Mouse (Mus musculus) liver, embryonic 13.5 days (tissue): ENCODE measurements around the gene Tnfsfm13. TPM values are rescaled to one million over a fixed set of nuclear protein-coding genes. Genes with fewer than 3 reads are reported as not detected.
A peak's percentile ranks its signal among the peaks of the same experiment; 100 is the strongest.
"Not testable (repeated sequence)": the region's sequence is repeated elsewhere in the genome, so short reads cannot be mapped to it uniquely, and the experiment has no call there.

Experiments
- ATAC-seq: fragments of 200-750 bp; cut with Nextera tagmentation; 2 replicates; pipeline ENCODE4 v1.8.0; 2017; ENCODE audit warnings: low read depth, mild to moderate bottlenecking, moderate number of reproducible peaks, moderate library complexity
- DNase-seq: peaks from one replicate; pipeline ENCODE4 v3.0.0; 2022
- H3K27ac ChIP-seq: fragments of 300-500 bp; sonication (generic); 2 replicates; pipeline ENCODE4 v1.5.1; 2015; ENCODE audit warnings: moderate library complexity, mild to moderate bottlenecking, inconsistent platforms
- H3K27me3 ChIP-seq: fragments of 300-500 bp; sonication (generic); 2 replicates; pipeline ENCODE4 v1.6.1; 2015; ENCODE audit warnings: mild to moderate bottlenecking, inconsistent platforms
- H3K36me3 ChIP-seq: fragments of 300-500 bp; sonication (generic); 2 replicates; pipeline ENCODE4 v1.6.1; 2015; ENCODE audit warnings: mild to moderate bottlenecking, inconsistent platforms
- H3K4me1 ChIP-seq: fragments of 300-500 bp; sonication (generic); replicated peaks from 2 replicates; pipeline ENCODE4 v1.6.1; 2015; ENCODE audit warnings: inconsistent platforms
- H3K4me2 ChIP-seq: fragments of 300-500 bp; sonication (generic); 2 replicates; pipeline ENCODE4 v1.6.1; 2015; ENCODE audit warnings: inconsistent platforms, mild to moderate bottlenecking, moderate library complexity
- H3K4me3 ChIP-seq: fragments of 300-500 bp; sonication (generic); replicated peaks from 2 replicates; pipeline ENCODE4 v1.5.1; 2015; ENCODE audit warnings: mild to moderate bottlenecking, inconsistent platforms
- H3K9ac ChIP-seq: fragments of 300-500 bp; sonication (generic); 2 replicates; pipeline ENCODE4 v1.6.1; 2015; ENCODE audit warnings: mild to moderate bottlenecking, inconsistent platforms
- H3K9me3 ChIP-seq: fragments of 300-500 bp; sonication (generic); replicated peaks from 2 replicates; pipeline ENCODE4 v1.6.1; 2016; ENCODE audit warnings: inconsistent platforms
- WGBS: fragments of 180-500 bp; shearing (Covaris S2); methylation state at CpG from one replicate; pipeline ENCODE4 v1.1.7; 2015; ENCODE audit not compliant: insufficient replicate concordance; 5-methylcytosine and 5-hydroxymethylcytosine counted together
- polyA plus RNA-seq: library from polyadenylated mRNA; unstranded; fragments of >200 nt; fragmentation: Nextera tagmentation; extraction: Ambion mirVana; gene quantifications from 2 replicates; pipeline ENCODE4 v1.2.1, GENCODE M21; 2015

The Tnfsfm13 gene
- polyA plus RNA-seq, result 1.1 and 1.4 TPM in 2 replicates

DNA sequence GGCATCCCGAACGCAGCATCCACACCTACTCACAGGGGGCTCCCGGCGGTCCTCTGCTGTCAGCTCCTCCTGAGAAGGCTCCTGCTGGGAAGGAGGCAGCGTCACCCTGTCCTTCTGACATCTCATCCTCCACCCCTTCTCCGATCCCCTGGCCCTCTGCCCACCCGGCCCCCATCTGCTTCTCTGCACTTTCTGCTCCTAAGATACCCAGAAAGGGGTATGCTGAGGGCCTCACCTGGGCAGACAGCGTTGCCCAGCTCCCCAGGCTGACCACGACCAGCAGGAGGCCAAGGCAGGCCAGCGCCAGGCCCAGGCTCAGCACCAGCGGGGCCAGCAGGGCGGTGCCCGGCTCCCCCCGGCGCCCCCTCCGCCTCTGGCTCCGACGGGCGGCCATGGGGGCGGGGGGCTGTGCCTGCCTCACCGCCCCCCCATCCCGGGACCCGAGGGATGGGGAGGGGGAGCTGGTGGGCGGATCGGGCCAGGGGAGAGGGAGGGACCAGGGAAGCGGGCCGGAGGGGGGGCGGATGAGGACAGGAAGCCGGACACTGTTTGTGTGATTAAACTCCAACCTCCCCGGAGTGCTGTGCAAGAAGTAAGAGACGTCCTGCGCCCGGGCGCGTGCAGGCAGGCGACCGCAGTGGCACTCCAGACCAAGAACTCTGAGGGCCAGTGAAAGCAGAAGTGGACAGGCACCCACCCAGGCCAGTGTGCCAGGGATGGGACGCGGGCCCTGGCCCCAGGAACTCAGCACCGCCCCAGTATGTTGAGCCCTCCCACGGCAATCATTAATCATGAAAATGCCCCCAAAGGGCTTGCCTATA lies at the start of gene Tnfsfm13, which contains the start of gene Tnfsf12:
Gene Tnfsfm13 (minus strand): TSS at position 738 of the 821 bp plus-strand sequence.
Gene Tnfsf12 (minus strand): TSS at position 489 of the 821 bp plus-strand sequence.
- peak; percentile 59 for ATAC-seq
- Histone ChIP-seq H3K4me2 (peak within 1 kb of the TSS; percentile 71), H3K27ac (peak within 1 kb of the TSS; percentile 59), H3K4me1 (peaks cover 44% of the 10 kb centered on the region), H3K36me3 (no peaks in the 10 kb centered on the region), H3K9me3 (no peaks in the 10 kb centered on the region), H3K9ac (peak within 1 kb of the TSS; percentile 65), H3K4me3 (peak within 1 kb of the TSS; percentile 58), H3K27me3 (peaks cover 13% of the 10 kb centered on the region)
- DNase-seq, result no peak
- WGBS, result 9% methylated on average over 41 of the region's 41 CpGs

DNA sequence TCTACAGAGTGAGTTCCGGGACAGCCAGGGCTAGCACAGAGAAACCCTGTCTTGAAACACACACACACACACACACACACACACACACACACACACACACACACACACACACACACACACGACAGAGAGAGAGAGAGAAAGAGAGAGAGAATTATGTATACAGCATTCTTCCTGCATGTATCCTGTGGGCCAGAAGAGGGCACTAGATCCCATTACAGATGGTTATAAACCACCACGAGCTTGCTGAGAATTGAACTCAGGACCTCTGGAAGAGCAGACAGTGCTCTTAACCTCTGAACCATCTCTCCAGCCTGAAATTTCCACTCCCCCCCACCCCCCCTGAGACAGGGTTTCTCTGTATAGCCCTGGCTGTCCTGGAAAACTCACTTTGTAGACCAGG lies 35.5 kb upstream of the Tnfsfm13 start:
- DNase-seq, H3K4me1 ChIP-seq, H3K4me3 ChIP-seq, H3K9me3 ChIP-seq, H3K27me3 ChIP-seq, H3K9ac ChIP-seq, H3K27ac ChIP-seq, ATAC-seq, H3K4me2 ChIP-seq: not testable (repeated sequence)
- 54% methylated on average over 3 of the region's 3 CpGs for WGBS
- peaks cover 32% of the 10 kb centered on the region for H3K36me3 ChIP-seq

DNA sequence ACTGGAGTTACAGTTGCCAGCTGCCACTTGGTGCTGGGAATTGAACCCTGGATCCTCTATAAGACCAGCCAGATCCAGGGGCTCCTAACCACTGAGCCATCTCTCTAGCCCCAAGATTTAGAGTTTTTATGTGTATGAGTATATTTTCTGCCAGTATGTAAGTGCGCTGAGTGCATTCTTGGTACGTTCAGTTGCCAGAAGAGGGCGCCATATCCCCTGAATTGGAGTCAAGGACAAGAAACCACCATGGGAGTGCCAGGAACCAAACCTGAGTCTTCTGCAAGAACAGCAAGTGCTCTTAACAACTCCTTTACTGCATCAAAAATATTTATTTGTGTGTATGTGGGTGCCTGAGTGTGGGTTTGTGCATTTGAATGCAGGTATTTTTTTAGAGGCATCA lies 33.2 kb upstream of the Tnfsfm13 start:
- no peaks in the 10 kb centered on the region for H3K27me3 ChIP-seq
- DNase-seq, result peak; percentile 60
- H3K9ac ChIP-seq, result no peak overlapping the region
- no peak overlapping the region for H3K27ac ChIP-seq
- no peak overlapping the region for H3K4me2 ChIP-seq
- no peaks in the 10 kb centered on the region for H3K9me3 ChIP-seq
- no peak overlapping the region for H3K4me3 ChIP-seq
- 24% methylated on average over 3 of the region's 3 CpGs for WGBS
- peaks cover 9% of the 10 kb centered on the region for H3K36me3 ChIP-seq
- no peak for ATAC-seq
- H3K4me1 ChIP-seq, result peaks cover 6% of the 10 kb centered on the region

DNA sequence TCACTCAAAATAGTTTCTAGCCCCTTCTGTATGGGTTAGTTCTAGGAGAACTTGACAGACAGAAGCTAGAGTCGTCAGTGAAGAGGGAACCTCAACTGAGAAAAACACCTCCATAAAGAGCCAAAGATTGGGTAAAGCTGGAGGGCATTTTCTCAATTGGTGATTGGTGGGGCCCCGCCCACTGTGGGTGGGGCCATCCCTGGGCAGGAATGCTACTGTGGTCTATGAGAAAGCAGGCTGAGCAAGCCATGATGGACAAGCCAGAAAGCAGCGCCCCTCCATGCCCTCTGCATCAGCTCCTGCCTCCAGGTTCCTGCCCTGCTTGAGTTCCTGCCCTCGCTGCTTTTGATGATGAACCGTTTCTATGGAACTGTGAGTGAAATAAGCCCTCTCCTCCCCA lies 30.1 kb upstream of the Tnfsfm13 start:
- Histone ChIP-seq H3K27ac (no peak overlapping the region), H3K4me2 (no peak overlapping the region), H3K27me3 (no peaks in the 10 kb centered on the region), H3K9ac (no peak overlapping the region), H3K36me3 (no peaks in the 10 kb centered on the region), H3K4me1 (peaks cover 11% of the 10 kb centered on the region), H3K9me3 (no peaks in the 10 kb centered on the region), H3K4me3 (no peak overlapping the region)
- WGBS, result 32% methylated on average over 5 of the region's 5 CpGs
- ATAC-seq (no peak), DNase-seq (no peak)

DNA sequence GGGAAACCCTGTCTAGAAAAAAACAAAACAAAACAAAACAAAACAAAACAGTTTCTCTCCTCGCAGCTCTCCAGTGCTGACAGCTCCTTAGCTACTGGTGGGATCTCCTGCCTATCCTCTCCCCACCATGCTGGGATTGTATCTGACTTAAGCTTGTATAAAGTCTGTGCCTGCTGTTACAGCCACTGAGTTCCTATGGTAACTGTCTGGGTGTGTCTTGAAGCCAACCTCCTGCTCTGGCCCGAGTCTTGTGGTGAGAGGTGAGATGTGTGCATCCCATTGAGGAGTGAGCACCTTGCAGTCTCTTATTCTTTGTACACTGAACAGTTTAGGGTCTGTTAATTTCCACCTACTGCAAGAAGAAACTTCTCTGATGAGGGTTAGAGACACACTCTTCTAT lies 27.2 kb upstream of the Tnfsfm13 start:
- DNase-seq (no peak), ATAC-seq (no peak)
- Histone ChIP-seq H3K4me1 (peaks cover 26% of the 10 kb centered on the region), H3K36me3 (no peaks in the 10 kb centered on the region), H3K27me3 (no peaks in the 10 kb centered on the region), H3K9me3 (no peaks in the 10 kb centered on the region), H3K27ac (no peak overlapping the region), H3K4me2 (no peak overlapping the region), H3K4me3 (no peak overlapping the region), H3K9ac (no peak overlapping the region)
- WGBS, result 38% methylated on average over 2 of the region's 2 CpGs

DNA sequence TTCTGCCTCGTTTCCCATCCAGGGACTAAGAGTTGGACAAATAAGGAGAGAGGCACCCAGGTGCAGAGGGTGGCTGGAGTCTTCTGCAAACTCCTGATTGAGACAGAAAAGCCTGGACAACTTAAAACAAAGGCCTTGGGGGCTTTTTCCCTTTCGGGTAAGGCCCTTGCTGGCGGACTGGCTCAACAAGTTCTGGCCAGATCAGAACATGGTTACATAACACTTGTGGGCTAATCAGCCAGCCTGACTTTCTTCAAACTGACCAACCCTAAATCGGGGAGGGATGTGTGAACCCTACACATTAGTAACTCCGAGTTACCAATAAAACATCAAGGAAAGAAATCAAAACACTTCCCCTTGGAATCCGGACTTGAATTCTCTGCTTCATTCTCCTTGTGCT lies 25.0 kb upstream of the Tnfsfm13 start:
- WGBS, result 67% methylated on average over 6 of the region's 6 CpGs

DNA sequence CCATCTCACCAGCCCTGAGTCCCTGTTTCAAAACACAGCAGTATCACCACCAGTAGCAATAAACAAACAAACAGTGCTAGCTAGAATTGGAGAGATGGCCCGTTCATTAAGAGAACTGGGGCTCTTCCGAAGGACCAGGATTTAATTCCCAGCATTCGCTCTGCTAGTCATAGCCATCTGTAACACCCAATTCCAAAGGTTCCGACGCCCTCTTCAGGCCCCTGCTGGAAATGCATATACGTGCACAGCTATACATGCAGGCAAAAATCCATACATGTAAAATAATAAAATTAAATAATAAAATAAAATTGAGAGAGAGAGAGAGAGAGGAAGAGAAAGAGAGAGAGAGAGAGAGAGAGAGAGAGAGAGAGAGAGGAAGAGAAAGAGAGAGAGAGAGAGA lies 23.5 kb upstream of the Tnfsfm13 start:
- Histone ChIP-seq H3K27ac (peak overlapping the region; percentile 73), H3K4me1 (peaks cover 45% of the 10 kb centered on the region)
- WGBS, result 58% methylated on average over 6 of the region's 6 CpGs

More for the DNA sequence above, 25.0 kb upstream of the Tnfsfm13 start:
- no peaks in the 10 kb centered on the region for H3K27me3 ChIP-seq
- DNase-seq (no peak), ATAC-seq (no peak)
- no peak overlapping the region for H3K4me2 ChIP-seq
- no peaks in the 10 kb centered on the region for H3K9me3 ChIP-seq
- H3K4me1 ChIP-seq, result peaks cover 42% of the 10 kb centered on the region
- H3K9ac ChIP-seq, result no peak overlapping the region
- no peak overlapping the region for H3K27ac ChIP-seq
- no peaks in the 10 kb centered on the region for H3K36me3 ChIP-seq
- no peak overlapping the region for H3K4me3 ChIP-seq

DNA sequence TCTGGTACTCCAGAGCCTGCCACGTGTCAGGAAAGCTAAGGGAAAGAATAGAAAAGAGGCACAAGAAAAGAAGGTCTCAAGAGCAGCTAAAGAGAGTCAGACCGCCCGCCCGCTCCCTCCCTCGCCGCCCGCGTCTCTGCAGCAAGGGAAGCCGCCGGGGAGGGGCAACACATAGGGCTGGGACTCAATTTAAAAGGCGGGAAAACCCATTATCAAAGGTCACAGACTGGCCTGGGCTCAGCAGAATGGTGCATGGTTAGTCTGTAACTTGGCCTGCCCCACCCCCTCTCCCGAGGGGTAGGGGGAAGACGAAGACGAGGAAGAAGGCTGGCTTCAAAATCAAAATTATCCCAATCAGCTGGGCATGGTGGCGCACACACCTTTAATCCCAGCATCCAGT lies 22.8 kb upstream of the Tnfsfm13 start:
- no peaks in the 10 kb centered on the region for H3K27me3 ChIP-seq
- peak overlapping the region; percentile 73 for H3K27ac ChIP-seq
- ATAC-seq (peak; percentile 94), DNase-seq (peak; percentile 70)
- peak overlapping the region; percentile 35 for H3K4me3 ChIP-seq
- WGBS, result 13% methylated on average over 15 of the region's 15 CpGs
- peak overlapping the region; percentile 60 for H3K4me2 ChIP-seq
- H3K9me3 ChIP-seq, result no peaks in the 10 kb centered on the region
- peaks cover 45% of the 10 kb centered on the region for H3K4me1 ChIP-seq
- no peaks in the 10 kb centered on the region for H3K36me3 ChIP-seq
- peak overlapping the region; percentile 69 for H3K9ac ChIP-seq

More for the DNA sequence above, 23.5 kb upstream of the Tnfsfm13 start:
- Histone ChIP-seq H3K27me3 (no peaks in the 10 kb centered on the region), H3K4me3 (no peak overlapping the region), H3K36me3 (no peaks in the 10 kb centered on the region), H3K9me3 (no peaks in the 10 kb centered on the region), H3K4me2 (peak overlapping the region; percentile 60; the same call in 1 of the 2 replicates), H3K9ac (no peak overlapping the region)
- ATAC-seq, result no peak
- no peak for DNase-seq

DNA sequence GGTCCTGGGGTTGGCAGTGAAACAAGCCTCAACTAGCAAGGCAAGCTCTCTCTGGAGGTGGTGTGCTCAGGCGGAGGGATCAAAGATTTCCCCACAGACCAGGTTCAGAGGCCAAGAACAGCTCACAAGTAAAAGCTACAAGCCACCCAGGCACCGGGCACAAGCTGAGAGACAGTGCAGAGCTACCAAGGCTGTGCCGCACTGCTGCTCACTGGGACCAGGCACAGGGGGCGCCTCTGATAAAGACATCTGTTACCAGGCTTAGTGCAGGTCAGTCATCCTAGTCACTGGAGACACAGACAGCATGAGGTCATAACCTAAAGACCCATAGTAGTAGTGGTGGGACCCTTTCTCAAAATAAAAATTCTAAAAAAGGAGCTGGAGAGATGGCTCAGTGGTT lies 21.1 kb upstream of the Tnfsfm13 start:
- Histone ChIP-seq H3K27ac (peak overlapping the region; percentile 55; the same call in 1 of the 2 replicates), H3K9me3 (no peaks in the 10 kb centered on the region), H3K4me2 (no peak overlapping the region), H3K4me1 (peaks cover 40% of the 10 kb centered on the region), H3K9ac (no peak overlapping the region), H3K36me3 (no peaks in the 10 kb centered on the region), H3K27me3 (no peaks in the 10 kb centered on the region), H3K4me3 (no peak overlapping the region)
- peak; percentile 27 for DNase-seq
- no peak for ATAC-seq
- WGBS, result 63% methylated on average over 4 of the region's 4 CpGs

DNA sequence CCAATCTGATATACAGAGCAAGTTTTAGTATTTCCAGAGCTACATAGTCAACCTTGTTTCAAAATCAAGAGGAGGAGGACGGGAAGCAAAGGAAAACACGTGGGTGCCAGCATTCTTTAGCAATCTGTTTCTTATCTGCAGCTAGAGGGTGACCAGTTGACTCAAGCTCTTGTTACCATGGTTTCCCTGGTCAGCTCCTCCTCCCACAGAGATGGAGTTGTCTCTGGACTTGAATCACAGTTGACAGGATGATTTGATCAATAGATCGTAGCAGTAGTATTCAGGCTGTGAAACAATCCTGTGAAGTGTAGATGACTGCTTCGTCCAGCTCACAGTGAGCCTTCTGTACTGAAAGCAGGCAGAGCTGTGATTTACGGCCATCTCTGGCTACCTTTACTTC lies 20.0 kb upstream of the Tnfsfm13 start:
- H3K9ac ChIP-seq, result no peak overlapping the region
- peaks cover 40% of the 10 kb centered on the region for H3K4me1 ChIP-seq
- no peaks in the 10 kb centered on the region for H3K36me3 ChIP-seq
- no peaks in the 10 kb centered on the region for H3K27me3 ChIP-seq
- no peak for DNase-seq
- H3K27ac ChIP-seq, result peak overlapping the region; percentile 43; the same call in 1 of the 2 replicates
- H3K4me3 ChIP-seq, result no peak overlapping the region
- ATAC-seq, result no peak
- 26% methylated on average over 5 of the region's 5 CpGs for WGBS
- H3K9me3 ChIP-seq, result no peaks in the 10 kb centered on the region
- H3K4me2 ChIP-seq, result no peak overlapping the region

DNA sequence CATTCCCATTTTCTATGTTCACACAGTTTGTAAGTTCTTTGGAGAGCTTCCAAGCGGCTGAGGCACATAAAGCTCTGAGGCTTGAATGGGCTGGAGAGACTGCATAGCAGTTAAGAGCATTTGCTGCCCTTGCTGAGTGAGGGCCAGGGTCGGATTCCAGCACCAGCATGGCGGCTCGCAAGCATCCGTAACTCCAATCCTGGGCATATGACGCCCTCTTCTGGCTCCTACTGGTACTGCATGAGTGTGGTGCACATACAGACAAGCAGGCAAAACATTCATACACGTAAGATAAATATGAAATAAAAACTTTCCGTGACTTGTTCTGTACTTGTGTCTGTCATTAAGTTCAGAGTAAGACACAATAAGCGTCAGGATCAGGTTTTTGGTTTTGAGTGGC lies 19.6 kb upstream of the Tnfsfm13 start:
- no peak overlapping the region for H3K4me3 ChIP-seq
- H3K4me2 ChIP-seq, result no peak overlapping the region
- H3K9ac ChIP-seq, result no peak overlapping the region
- H3K27me3 ChIP-seq, result no peaks in the 10 kb centered on the region
- no peak for ATAC-seq
- peaks cover 44% of the 10 kb centered on the region for H3K4me1 ChIP-seq
- H3K36me3 ChIP-seq, result no peaks in the 10 kb centered on the region
- WGBS, result 54% methylated on average over 9 of the region's 9 CpGs
- H3K27ac ChIP-seq, result 0 out of 2 replicates have a peak overlapping the region, but pooled peaks have one; percentile 9
- no peaks in the 10 kb centered on the region for H3K9me3 ChIP-seq
- DNase-seq, result no peak
